Mouse (Mus musculus): ENCODE results near the gene Spata13. TPM values are rescaled to one million over a fixed set of nuclear protein-coding genes. Genes with fewer than 3 reads are reported as not detected.

Spata13 gene
- total RNA-seq, 2 experiments from 2014 or later: 1.6 to 2.1 TPM

DNA sequence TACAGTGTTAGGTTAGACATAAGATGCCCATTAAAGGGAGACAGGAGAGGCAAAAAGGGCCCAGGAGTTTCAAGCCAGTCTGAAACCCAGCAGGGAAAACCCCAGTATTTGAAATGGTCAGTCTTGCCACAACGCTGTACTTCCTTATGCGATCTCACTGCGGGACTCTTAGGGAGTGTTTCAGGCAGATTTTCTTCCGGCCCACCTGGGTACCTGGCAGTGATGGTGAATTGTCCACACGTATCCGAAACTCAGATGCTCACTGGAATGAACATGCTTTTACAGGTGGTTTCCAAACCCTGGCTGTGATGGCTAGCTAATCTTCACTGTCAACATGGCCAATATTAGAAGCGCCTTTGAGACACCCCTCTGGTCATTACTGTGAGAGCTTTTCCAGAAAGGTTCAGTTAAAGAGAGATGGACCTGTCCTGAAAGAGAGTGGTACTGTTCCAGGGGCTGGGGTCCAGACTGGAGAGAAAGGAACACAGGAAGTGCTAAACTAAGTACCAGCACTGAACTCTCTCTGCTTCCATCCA lies 148.4 kb downstream of the Spata13 start:
- DNase-seq (ENCODE audit: low spot score): no peak

GRCm38 (mm10) chr14:60783196-60783595 lies 149.4 kb downstream of the Spata13 start:
- no peak for DNase-seq (ENCODE audit: low spot score)

GRCm38 (mm10) chr14:60784427-60785315 lies 150.9 kb downstream of the Spata13 start, which contains the start of gene Mipep:
Mipep (plus strand) TSS chr14:60784573.
- DNase-seq (ENCODE audit: low spot score): peak; percentile 85

DNA sequence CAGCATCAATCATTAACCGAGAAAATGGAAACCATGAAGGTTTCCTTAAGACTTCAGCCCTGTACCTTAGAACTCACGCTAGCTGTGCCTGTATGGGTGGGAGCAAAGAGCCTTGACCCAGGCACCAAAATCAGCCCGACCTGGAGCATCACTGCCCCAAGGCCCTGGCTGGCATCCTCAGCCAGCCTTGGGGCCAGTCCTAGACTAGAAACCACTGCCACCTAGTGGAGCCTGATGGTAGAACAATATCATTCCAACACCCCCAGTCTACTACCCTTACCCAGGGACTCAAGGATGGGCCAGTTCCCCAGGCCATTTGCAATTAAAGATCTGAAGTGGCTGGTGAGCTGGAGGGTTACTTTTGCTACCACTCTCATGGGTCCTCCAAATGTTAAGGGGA lies 156.3 kb downstream of the Spata13 start:
- peak; percentile 54 for DNase-seq (ENCODE audit: low spot score)

DNA sequence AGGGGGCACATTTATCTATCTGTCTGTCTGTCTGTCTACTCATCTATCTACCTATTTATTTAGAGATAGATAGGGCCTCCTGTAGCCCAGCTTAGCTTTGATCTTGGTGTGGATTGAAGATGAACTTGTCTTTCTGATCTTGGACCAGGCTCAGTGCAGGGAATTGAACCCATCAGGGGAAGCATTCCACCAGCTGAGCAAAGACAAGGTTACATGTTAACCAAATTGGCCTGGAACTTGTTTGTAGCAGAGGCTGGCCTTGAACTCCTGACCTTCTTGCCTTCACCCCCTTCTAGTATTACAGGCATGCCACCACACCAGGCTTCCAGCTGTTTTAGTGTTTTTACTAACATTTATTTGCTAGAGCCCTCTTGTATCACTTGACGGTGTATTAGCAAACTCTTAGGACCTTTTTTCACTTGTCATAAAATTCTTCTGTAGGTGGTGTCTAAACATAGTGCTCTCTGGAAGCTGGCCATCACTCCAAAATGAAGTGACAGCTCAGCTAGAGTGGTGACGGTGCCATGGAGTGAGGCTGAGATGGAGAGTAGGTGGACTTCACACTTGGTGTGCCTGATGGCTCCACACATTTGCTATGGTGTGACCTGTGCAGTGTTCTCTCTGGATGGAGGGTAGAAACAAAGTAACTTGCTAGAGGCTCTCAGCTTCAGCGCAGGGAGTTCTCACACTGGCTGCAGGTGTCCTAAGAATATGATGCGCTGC lies 163.0 kb downstream of the Spata13 start:
- DNase-seq (ENCODE audit: low spot score): no peak

- no peak for DNase-seq (ENCODE audit: low spot score)
Measured at GRCm38 (mm10) chr14:60797596-60797995, 163.8 kb downstream of the Spata13 start.

GRCm38 (mm10) chr14:60798721-60799120 lies 164.9 kb downstream of the Spata13 start:
- DNase-seq (ENCODE audit: low spot score): peak; percentile 50

GRCm38 (mm10) chr14:60799762-60800728 lies 166.2 kb downstream of the Spata13 start:
- DNase-seq (ENCODE audit: low spot score): peak; percentile 26

GRCm38 (mm10) chr14:60802026-60802425 lies 168.2 kb downstream of the Spata13 start:
- DNase-seq (ENCODE audit: low spot score): no peak

DNA sequence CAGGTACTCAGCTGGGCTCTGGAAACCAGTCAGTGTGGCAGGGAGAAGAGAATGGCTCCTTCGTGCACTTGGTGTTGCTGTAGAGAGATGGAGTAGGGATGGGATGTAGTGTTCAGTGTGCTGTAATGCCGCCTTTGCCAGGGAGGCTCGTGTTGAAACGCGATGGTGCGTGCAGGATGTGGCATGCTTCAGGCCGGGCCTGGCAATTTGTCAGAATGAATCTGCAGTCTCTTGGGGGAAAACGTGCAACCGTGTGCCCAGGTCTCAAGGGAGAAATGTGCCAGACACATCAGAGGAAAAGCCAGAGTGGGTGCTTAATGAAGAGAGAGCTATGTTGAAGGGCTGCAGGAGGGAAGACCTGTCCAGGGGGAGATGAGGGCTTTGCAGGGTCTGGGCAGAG lies 171.2 kb downstream of the Spata13 start:
- no peak for DNase-seq (ENCODE audit: low spot score)

DNA sequence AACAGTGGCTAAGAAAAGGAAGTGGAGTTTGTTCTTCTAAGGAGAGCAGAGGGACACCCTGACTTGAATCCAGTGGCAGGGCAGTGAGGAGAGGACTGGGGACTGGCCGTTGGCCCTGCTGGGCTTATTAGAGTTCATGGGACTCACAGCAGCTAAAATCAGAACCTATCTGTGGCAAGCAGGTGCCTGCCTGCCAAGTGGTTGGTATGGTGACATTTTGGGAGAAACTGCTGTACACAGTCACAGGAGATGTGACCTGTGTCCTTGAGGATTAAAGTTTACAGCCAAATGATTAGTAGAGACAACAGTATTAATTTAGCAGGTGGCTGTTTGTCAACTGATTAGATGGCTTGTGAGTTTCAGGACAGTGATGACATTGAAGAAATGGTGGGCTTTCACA lies 172.1 kb downstream of the Spata13 start:
- DNase-seq (ENCODE audit: low spot score): peak; percentile 34

DNA sequence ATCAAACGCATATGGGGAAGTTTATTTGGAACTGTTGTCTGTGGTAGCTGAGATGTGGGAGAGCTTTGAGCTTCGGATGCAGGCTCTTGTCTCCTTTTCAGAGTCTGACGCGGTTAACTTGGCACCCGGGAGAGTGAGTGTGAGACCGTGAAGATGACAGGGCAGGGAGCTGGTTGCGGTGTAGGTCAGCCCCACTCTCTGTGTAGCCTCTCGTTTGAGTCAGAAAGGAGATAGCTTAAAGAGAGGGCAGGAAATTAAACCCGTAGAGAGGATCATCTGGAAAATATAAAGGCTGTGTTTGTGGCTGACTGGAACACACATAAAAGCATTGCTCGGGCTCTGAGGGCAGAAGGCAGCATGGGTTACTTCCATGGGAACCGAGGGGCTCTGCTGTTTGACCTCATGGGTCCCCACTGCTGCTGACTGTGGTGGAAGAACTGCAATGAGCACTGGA lies 173.1 kb downstream of the Spata13 start:
- no peak for DNase-seq (ENCODE audit: low spot score)

GRCm38 (mm10) chr14:60809881-60810280 lies 176.1 kb downstream of the Spata13 start:
- DNase-seq (ENCODE audit: low spot score): no peak

GRCm38 (mm10) chr14:60811547-60811946 lies 177.7 kb downstream of the Spata13 start:
- DNase-seq (ENCODE audit: low spot score): no peak

Other genes starting within 250 kb of the Spata13 start
- 10 to 100 TPM; 15.1 to 15.7 TPM for gene C1qtnf9, start 134.1 kb downstream of the Spata13 start, total RNA-seq (2021)
- gene Mipep, start 150.6 kb downstream of the Spata13 start, total RNA-seq (2021): 10 to 100 TPM; 35.0 to 36.0 TPM